Mouse (Mus musculus): ENCODE data around the gene AC161166.1. TPM values are rescaled to one million over a fixed set of nuclear protein-coding genes. Genes with fewer than 3 reads are reported as not detected.

AC161166.1 gene
- polyA plus RNA-seq, 2 experiments: not detected

GRCm38 (mm10) chr7:24504004-24504403, 8.3 kb downstream of the AC161166.1 start:
- Histone ChIP-seq H3K36me3 (replicated peaks; ENCODE audit: control insufficient read depth, insufficient read depth, low read depth) (no peaks in the 10 kb centered on the region), H3K27ac (no peak overlapping the region), H3K27me3 (ENCODE audit: control insufficient read depth, insufficient read depth, low read length) (peaks cover 36% of the 10 kb centered on the region), H3K9ac (replicated peaks) (no peak overlapping the region), H3K9me3 (ENCODE audit: control insufficient read depth, low read length) (no peaks in the 10 kb centered on the region), H3K4me3 (ENCODE audit: insufficient read depth in 1 of 2, low read depth in 2 of 2, low read length in 2 of 2) (no peak overlapping the region), H3K4me1 (replicated peaks; ENCODE audit: control insufficient read depth in 2 of 2, insufficient read depth in 2 of 2, low read length in 1 of 2) (peaks cover 0 to 10% of the 10 kb centered on the region in 2 experiments; a peak in 3 of 4 replicates), H3K4me2 (ENCODE audit: low read depth) (peak overlapping the region; percentile 22)
- ATAC-seq (ENCODE audit: insufficient read depth) (no peak), DNase-seq (ENCODE audit: low read depth in 3 of 3, low spot score in 3 of 3) (no peak)
- TF ChIP-seq CTCF (IDR thresholded peaks at IDR 0.05; ENCODE audit: low read depth) (no peak), EP300 (IDR thresholded peaks at IDR 0.05; ENCODE audit: low read depth) (no peak)
- WGBS (ENCODE audit: insufficient replicate concordance): 10% methylated on average over 10 of the region's 10 CpGs

- TF ChIP-seq CTCF (IDR thresholded peaks at IDR 0.05; ENCODE audit: low read depth) (peak; percentile 74), EP300 (IDR thresholded peaks at IDR 0.05; ENCODE audit: low read depth) (no peak)
- no peak overlapping the region for H3K27ac ChIP-seq
- H3K4me1 ChIP-seq (replicated peaks; ENCODE audit: control insufficient read depth in 2 of 2, insufficient read depth in 2 of 2, low read length in 1 of 2): peaks cover 0 to 6% of the 10 kb centered on the region in 2 experiments; a peak in 1 of 4 replicates
- WGBS (ENCODE audit: insufficient replicate concordance): 27% methylated on average over 21 of the region's 21 CpGs
- no peak overlapping the region for H3K4me3 ChIP-seq (ENCODE audit: insufficient read depth in 1 of 2, low read depth in 2 of 2, low read length in 2 of 2)
- DNase-seq (ENCODE audit: low read depth in 3 of 3, low spot score in 3 of 3) (no peak), ATAC-seq (ENCODE audit: insufficient read depth) (no peak)
- H3K9me3 ChIP-seq (ENCODE audit: control insufficient read depth, low read length): no peaks in the 10 kb centered on the region
- H3K4me2 ChIP-seq (ENCODE audit: low read depth): no peak overlapping the region
- H3K36me3 ChIP-seq (replicated peaks; ENCODE audit: control insufficient read depth, insufficient read depth, low read depth): no peaks in the 10 kb centered on the region
- H3K9ac ChIP-seq (replicated peaks): no peak overlapping the region
- H3K27me3 ChIP-seq (ENCODE audit: control insufficient read depth, insufficient read depth, low read length): peaks cover 41% of the 10 kb centered on the region
These were observed 10.8 kb downstream of the AC161166.1 start for GRCm38 (mm10) chr7:24501492-24501891.

- Histone ChIP-seq H3K9ac (replicated peaks) (no peak overlapping the region), H3K4me3 (ENCODE audit: insufficient read depth in 1 of 2, low read depth in 2 of 2, low read length in 2 of 2) (no peak overlapping the region), H3K36me3 (replicated peaks; ENCODE audit: control insufficient read depth, insufficient read depth, low read depth) (no peaks in the 10 kb centered on the region), H3K27me3 (ENCODE audit: control insufficient read depth, insufficient read depth, low read length) (peaks cover 41% of the 10 kb centered on the region), H3K4me1 (replicated peaks; ENCODE audit: control insufficient read depth in 2 of 2, insufficient read depth in 2 of 2, low read length in 1 of 2) (0 out of 4 replicates have a peak, but pooled peaks cover 0 to 4% of the 10 kb centered on the region in 2 experiments), H3K9me3 (ENCODE audit: control insufficient read depth, low read length) (no peaks in the 10 kb centered on the region), H3K27ac (no peak overlapping the region), H3K4me2 (ENCODE audit: low read depth) (no peak overlapping the region)
- DNase-seq (ENCODE audit: low read depth in 3 of 3, low spot score in 3 of 3): peak in 2 of 3 experiments; percentile 24 to 33
- no peak for ATAC-seq (ENCODE audit: insufficient read depth)
- 14% methylated on average over 7 of the region's 7 CpGs for WGBS (ENCODE audit: insufficient replicate concordance)
- no peak for TF ChIP-seq EP300 (IDR thresholded peaks at IDR 0.05; ENCODE audit: low read depth)
- TF ChIP-seq CTCF (IDR thresholded peaks at IDR 0.05; ENCODE audit: low read depth): peak; percentile 64
These were observed 11.3 kb downstream of the AC161166.1 start for GRCm38 (mm10) chr7:24500929-24501328.

- DNase-seq (ENCODE audit: low read depth in 3 of 3, low spot score in 3 of 3): no peak
- H3K9me3 ChIP-seq (ENCODE audit: control insufficient read depth, low read length): no peaks in the 10 kb centered on the region
- H3K4me3 ChIP-seq (ENCODE audit: insufficient read depth in 1 of 2, low read depth in 2 of 2, low read length in 2 of 2): no peak overlapping the region
- H3K36me3 ChIP-seq (replicated peaks; ENCODE audit: control insufficient read depth, insufficient read depth, low read depth): no peaks in the 10 kb centered on the region
- TF ChIP-seq CTCF (IDR thresholded peaks at IDR 0.05; ENCODE audit: low read depth) (no peak), EP300 (IDR thresholded peaks at IDR 0.05; ENCODE audit: low read depth) (no peak)
- peak overlapping the region; percentile 20 for H3K4me2 ChIP-seq (ENCODE audit: low read depth)
- peaks cover 41% of the 10 kb centered on the region for H3K27me3 ChIP-seq (ENCODE audit: control insufficient read depth, insufficient read depth, low read length)
- ATAC-seq (ENCODE audit: insufficient read depth): no peak
- 0 out of 4 replicates have a peak, but pooled peaks cover 0 to 4% of the 10 kb centered on the region in 2 experiments for H3K4me1 ChIP-seq (replicated peaks; ENCODE audit: control insufficient read depth in 2 of 2, insufficient read depth in 2 of 2, low read length in 1 of 2)
- no peak overlapping the region for H3K27ac ChIP-seq
- H3K9ac ChIP-seq (replicated peaks): no peak overlapping the region
- WGBS (ENCODE audit: insufficient replicate concordance): 11% methylated on average over 43 of the region's 43 CpGs
These were observed 12.2 kb downstream of the AC161166.1 start for GRCm38 (mm10) chr7:24499856-24500577.

GRCm38 (mm10) chr7:24488303-24488702, 24.0 kb downstream of the AC161166.1 start:
- ATAC-seq (ENCODE audit: insufficient read depth) (no peak), DNase-seq (ENCODE audit: low read depth in 3 of 3, low spot score in 3 of 3) (no peak)
- Histone ChIP-seq H3K4me1 (replicated peaks; ENCODE audit: control insufficient read depth in 2 of 2, insufficient read depth in 2 of 2, low read length in 1 of 2) (no peaks in the 10 kb centered on the region), H3K27me3 (ENCODE audit: control insufficient read depth, insufficient read depth, low read length) (peaks cover 9% of the 10 kb centered on the region), H3K9me3 (ENCODE audit: control insufficient read depth, low read length) (no peaks in the 10 kb centered on the region), H3K9ac (replicated peaks) (no peak overlapping the region), H3K4me3 (ENCODE audit: insufficient read depth in 1 of 2, low read depth in 2 of 2, low read length in 2 of 2) (no peak overlapping the region), H3K4me2 (ENCODE audit: low read depth) (no peak overlapping the region), H3K36me3 (replicated peaks; ENCODE audit: control insufficient read depth, insufficient read depth, low read depth) (no peaks in the 10 kb centered on the region), H3K27ac (no peak overlapping the region)
- TF ChIP-seq EP300 (IDR thresholded peaks at IDR 0.05; ENCODE audit: low read depth): no peak
- 63% methylated on average over 8 of the region's 8 CpGs for WGBS (ENCODE audit: insufficient replicate concordance)

Measured in liver, embryonic 14.5 days (tissue).